Mouse (Mus musculus) myocyte (in vitro differentiated cells): Measurements from ENCODE around the gene Mrpl34.

Experiments used
- E2F4 ChIP-seq: IDR thresholded peaks from one replicate; pipeline ENCODE4 v1.6.1; 2011; ENCODE audit warnings: mild to moderate bottlenecking, control low read depth, moderate library complexity; ENCODE audit not compliant: insufficient read depth
- POLR2A ChIP-seq: IDR thresholded peaks from one replicate; pipeline ENCODE4 v1.6.1; 2011; ENCODE audit warnings: low read depth, mild to moderate bottlenecking, control low read depth, moderate library complexity; ENCODE audit not compliant: insufficient read length
- POLR2AphosphoS2 ChIP-seq: IDR thresholded peaks from one replicate; pipeline ENCODE4 v1.6.1; 2011; ENCODE audit warnings: low read depth, control low read depth; ENCODE audit not compliant: insufficient read length
- SRF ChIP-seq: IDR thresholded peaks from one replicate; pipeline ENCODE4 v1.6.1; 2011; ENCODE audit warnings: low read depth; ENCODE audit not compliant: control insufficient read depth, insufficient read length
- USF1 ChIP-seq: IDR thresholded peaks from one replicate; pipeline ENCODE4 v1.6.1; 2011; ENCODE audit warnings: low read depth, mild to moderate bottlenecking, control low read depth, moderate library complexity

DNA sequence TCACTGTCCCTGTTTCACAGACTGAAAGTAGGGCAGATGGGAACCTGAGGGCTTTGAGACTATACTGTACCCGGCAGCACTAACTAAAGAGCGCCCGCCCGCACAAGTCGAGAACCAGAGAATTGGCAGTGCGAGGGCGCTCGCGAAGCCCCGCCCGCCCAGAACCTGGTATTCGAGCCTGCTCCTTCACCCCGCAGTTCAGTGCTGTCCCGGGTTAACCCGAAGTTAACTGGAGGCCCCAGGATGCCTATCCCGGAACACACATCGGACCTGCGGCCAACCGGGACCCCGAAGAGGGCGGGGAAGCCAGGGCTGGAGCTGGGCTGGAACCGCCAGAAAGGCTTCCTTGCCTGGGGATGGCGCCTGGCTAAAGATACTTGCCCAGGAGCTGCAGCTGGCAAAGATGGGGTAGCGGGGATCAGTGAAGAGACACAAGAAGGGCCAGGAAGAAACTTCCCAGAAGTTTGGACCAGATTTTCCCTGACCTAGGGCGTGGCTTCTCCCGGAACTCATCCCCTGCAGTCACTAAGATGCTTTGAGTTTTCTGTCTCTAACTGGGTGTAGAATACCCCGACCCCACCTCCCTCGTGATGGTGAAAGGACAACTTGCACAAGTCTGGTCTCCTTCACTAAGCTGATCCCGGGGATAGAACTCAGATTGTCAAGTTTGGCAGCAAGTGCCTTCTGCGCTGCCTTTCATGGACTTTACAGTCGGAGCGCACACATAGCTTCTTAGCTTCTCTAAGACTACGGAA lies 23.1 kb downstream of the Mrpl34 start, which contains the start of gene Gtpbp3:
- TF ChIP-seq POLR2AphosphoS2 (peak; percentile 35), E2F4 (no peak), SRF (no peak), POLR2A (peak; percentile 52), USF1 (no peak)
